Mouse (Mus musculus): Measurements from ENCODE around the gene Olfr1317. TPM values are rescaled to one million over a fixed set of nuclear protein-coding genes. Genes with fewer than 3 reads are reported as not detected.

Olfr1317 gene
- polyA plus RNA-seq (2011; ENCODE audit: insufficient read depth, insufficient read length, low replicate concordance, missing spikeins): not detected in 2 replicates

DNA sequence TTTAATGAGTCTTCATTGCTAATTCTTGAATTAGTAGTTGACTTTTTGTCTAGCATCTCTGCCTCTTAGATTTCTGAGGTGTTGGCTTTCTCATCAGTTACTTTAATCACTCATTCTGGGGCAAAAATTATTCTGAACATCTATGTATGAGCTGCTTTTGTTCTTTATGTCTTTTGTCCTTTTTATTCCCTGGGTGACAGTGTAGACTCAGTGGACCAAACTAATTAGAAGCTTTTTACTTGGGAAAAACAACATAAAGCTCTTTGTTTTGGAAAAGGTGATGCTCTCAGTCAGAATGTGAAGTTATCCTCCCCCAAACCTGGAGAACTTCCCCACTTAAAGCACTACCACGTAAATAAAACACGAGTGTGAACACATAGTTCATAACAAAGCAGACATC lies at the start of gene Olfr1317:
Olfr1317 (plus strand) TSS at position 301 of the 400 bp plus-strand sequence.
- Histone ChIP-seq H3K4me3 (replicated peaks; ENCODE audit: control insufficient read depth, low read depth, low read length) (no peak within 1 kb of the TSS), H3K4me1 (ENCODE audit: control insufficient read depth, insufficient read depth, low read length) (no peaks in the 10 kb centered on the region), H3K27ac (ENCODE audit: control insufficient read depth, insufficient read depth, low read depth, low read length, poor library complexity) (no peak within 1 kb of the TSS)
- TF ChIP-seq POLR2A (IDR thresholded peaks at IDR 0.05; ENCODE audit: borderline replicate concordance, control insufficient read depth, low read depth, low read length): no peak
- TF ChIP-seq CTCF (IDR thresholded peaks at IDR 0.05; ENCODE audit: control insufficient read depth, insufficient read depth, low read length): no peak
- 60% methylated on average over 2 of the region's 2 CpGs for WGBS

DNA sequence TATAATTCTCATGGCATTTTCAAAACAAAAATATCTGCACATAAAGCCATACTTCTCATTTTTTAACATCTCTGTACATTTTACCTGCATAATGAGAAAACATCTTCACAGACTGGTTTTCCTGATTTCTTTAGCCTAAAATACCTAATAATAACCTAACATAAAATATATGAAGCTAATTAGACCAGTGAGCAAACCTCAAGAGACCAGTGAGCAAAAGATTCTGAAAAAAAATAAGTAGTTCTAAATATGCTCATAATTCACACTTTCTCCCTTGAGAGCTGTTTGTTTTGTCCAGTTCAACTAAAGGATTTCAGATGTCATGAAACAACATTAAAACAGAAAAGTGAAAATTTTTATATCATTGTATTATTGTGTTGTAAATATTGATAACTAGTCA lies 43.4 kb upstream of the Olfr1317 start, which contains the start of gene Olfr1314:
Olfr1314 (minus strand) TSS at position 101 of the 400 bp plus-strand sequence.
- Histone ChIP-seq H3K27ac (ENCODE audit: control insufficient read depth, insufficient read depth, low read depth, low read length, poor library complexity) (no peak within 1 kb of the TSS), H3K4me1 (ENCODE audit: control insufficient read depth, insufficient read depth, low read length) (no peaks in the 10 kb centered on the region)
- TF ChIP-seq POLR2A (IDR thresholded peaks at IDR 0.05; ENCODE audit: borderline replicate concordance, control insufficient read depth, low read depth, low read length) (no peak), CTCF (IDR thresholded peaks at IDR 0.05; ENCODE audit: control insufficient read depth, insufficient read depth, low read length) (no peak)

DNA sequence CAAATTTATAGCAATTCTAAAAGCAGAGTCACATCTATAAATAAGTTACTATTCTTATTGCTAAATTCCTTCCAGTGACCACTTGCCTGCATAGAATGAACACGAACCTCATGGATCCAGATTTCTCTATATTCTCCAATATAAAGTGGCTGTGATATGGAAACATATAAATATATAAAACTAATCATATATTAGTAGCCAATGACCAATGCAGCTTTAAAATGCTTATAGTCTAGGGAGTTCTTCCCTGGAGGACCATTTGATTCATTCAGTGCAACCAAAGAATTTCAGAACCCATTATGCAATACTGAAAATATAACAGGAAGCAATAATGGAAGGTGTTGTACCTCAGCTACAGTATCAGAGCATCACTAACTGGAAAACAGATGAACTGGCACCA lies 24.8 kb upstream of the Olfr1317 start, which contains the start of gene Olfr1315-ps1:
Olfr1315-ps1 (minus strand) TSS at position 101 of the 400 bp plus-strand sequence.
- no peak within 1 kb of the TSS for H3K27ac ChIP-seq (ENCODE audit: control insufficient read depth, insufficient read depth, low read depth, low read length, poor library complexity)
- no peak within 1 kb of the TSS for H3K4me3 ChIP-seq (replicated peaks; ENCODE audit: control insufficient read depth, low read depth, low read length)
- TF ChIP-seq CTCF (IDR thresholded peaks at IDR 0.05; ENCODE audit: control insufficient read depth, insufficient read depth, low read length) (no peak), POLR2A (IDR thresholded peaks at IDR 0.05; ENCODE audit: borderline replicate concordance, control insufficient read depth, low read depth, low read length) (no peak)
- H3K4me1 ChIP-seq (ENCODE audit: control insufficient read depth, insufficient read depth, low read length): no peaks in the 10 kb centered on the region
- 52% methylated on average over 1 of the region's 1 CpGs for WGBS

More for the DNA sequence above, 43.4 kb upstream of the Olfr1317 start, which contains the start of gene Olfr1314:
- no peak within 1 kb of the TSS for H3K4me3 ChIP-seq (replicated peaks; ENCODE audit: control insufficient read depth, low read depth, low read length)

DNA sequence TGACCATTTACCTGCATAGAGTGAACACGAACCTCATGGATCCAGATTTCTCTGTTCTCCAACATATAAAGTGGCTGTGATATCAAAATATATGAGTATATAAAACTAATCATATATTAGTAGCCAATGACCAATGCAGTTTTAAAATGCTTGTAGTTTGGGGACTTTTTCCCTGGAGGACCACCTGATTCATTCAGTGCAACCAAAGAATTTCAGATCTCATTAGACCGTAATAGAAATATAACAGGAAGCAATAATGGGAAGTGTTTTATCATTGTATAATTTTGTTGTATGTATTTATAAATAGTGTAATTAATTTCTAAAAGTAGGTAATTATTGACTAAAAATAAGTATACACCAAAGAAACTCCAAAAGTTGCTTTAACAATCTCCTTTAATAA lies 5.3 kb upstream of the Olfr1317 start, which contains the start of gene Olfr1316:
Olfr1316 (minus strand) TSS at position 101 of the 400 bp plus-strand sequence.
- Histone ChIP-seq H3K27ac (ENCODE audit: control insufficient read depth, insufficient read depth, low read depth, low read length, poor library complexity) (no peak within 1 kb of the TSS), H3K4me3 (replicated peaks; ENCODE audit: control insufficient read depth, low read depth, low read length) (no peak within 1 kb of the TSS), H3K4me1 (ENCODE audit: control insufficient read depth, insufficient read depth, low read length) (no peaks in the 10 kb centered on the region)
- no peak for TF ChIP-seq CTCF (IDR thresholded peaks at IDR 0.05; ENCODE audit: control insufficient read depth, insufficient read depth, low read length)
- no peak for TF ChIP-seq POLR2A (IDR thresholded peaks at IDR 0.05; ENCODE audit: borderline replicate concordance, control insufficient read depth, low read depth, low read length)
- 75% methylated on average over 2 of the region's 2 CpGs for WGBS

DNA sequence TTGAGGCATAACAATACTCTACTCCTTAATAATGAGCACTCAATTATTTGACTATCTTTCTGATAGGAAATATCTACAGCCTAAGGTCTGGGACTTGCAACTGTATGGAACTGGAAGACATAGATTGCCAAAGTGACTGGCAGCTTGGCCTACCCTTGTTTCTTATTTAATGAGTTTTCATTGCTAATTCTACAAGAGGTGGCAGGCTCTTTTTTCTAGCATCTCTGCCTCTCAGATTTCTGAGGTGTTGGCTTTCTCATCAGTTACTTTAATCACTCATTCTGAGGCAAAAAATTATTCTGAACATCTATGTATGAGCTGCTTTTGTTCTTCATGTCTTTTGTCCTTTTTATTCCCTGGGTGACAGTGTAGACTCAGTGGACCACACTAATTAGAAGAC lies 13.8 kb downstream of the Olfr1317 start, which contains the start of gene Olfr1318:
Olfr1318 (plus strand) TSS at position 301 of the 400 bp plus-strand sequence.
- Histone ChIP-seq H3K4me3 (replicated peaks; ENCODE audit: control insufficient read depth, low read depth, low read length) (no peak within 1 kb of the TSS), H3K4me1 (ENCODE audit: control insufficient read depth, insufficient read depth, low read length) (no peaks in the 10 kb centered on the region), H3K27ac (ENCODE audit: control insufficient read depth, insufficient read depth, low read depth, low read length, poor library complexity) (no peak within 1 kb of the TSS)
- TF ChIP-seq POLR2A (IDR thresholded peaks at IDR 0.05; ENCODE audit: borderline replicate concordance, control insufficient read depth, low read depth, low read length): no peak
- TF ChIP-seq CTCF (IDR thresholded peaks at IDR 0.05; ENCODE audit: control insufficient read depth, insufficient read depth, low read length): no peak

Other genes with a start within 250 kb of the Olfr1317 start
- gene Olfr1306, start 224.1 kb upstream of the Olfr1317 start, polyA plus RNA-seq (2011; ENCODE audit: insufficient read depth, insufficient read length, low replicate concordance, missing spikeins): not detected in 2 replicates
- 0.05 and 0.15 TPM in 2 replicates for gene Olfr1307, start 190.9 kb upstream of the Olfr1317 start, polyA plus RNA-seq (2011; ENCODE audit: insufficient read depth, insufficient read length, low replicate concordance, missing spikeins)
- gene Olfr1308, start 175.4 kb upstream of the Olfr1317 start, polyA plus RNA-seq (2011; ENCODE audit: insufficient read depth, insufficient read length, low replicate concordance, missing spikeins): not detected in 2 replicates
- gene Olfr1309, start 150.0 kb upstream of the Olfr1317 start, polyA plus RNA-seq (2011; ENCODE audit: insufficient read depth, insufficient read length, low replicate concordance, missing spikeins): 0.57 TPM in 1 of 2 replicates, not detected in the other
- not detected in 2 replicates for gene Olfr1310, start 127.6 kb upstream of the Olfr1317 start, polyA plus RNA-seq (2011; ENCODE audit: insufficient read depth, insufficient read length, low replicate concordance, missing spikeins)
- gene Olfr1311, start 115.9 kb upstream of the Olfr1317 start, polyA plus RNA-seq (2011; ENCODE audit: insufficient read depth, insufficient read length, low replicate concordance, missing spikeins): not detected in 2 replicates
- gene Olfr1312, start 90.1 kb upstream of the Olfr1317 start, polyA plus RNA-seq (2011; ENCODE audit: insufficient read depth, insufficient read length, low replicate concordance, missing spikeins): 0.75 TPM in 1 of 2 replicates, not detected in the other
- gene Olfr1313, start 62.5 kb upstream of the Olfr1317 start, polyA plus RNA-seq (2011; ENCODE audit: insufficient read depth, insufficient read length, low replicate concordance, missing spikeins): 0.57 TPM in 1 of 2 replicates, not detected in the other
- gene Olfr1314, start 43.5 kb upstream of the Olfr1317 start, polyA plus RNA-seq (2011; ENCODE audit: insufficient read depth, insufficient read length, low replicate concordance, missing spikeins): not detected in 2 replicates
- gene Olfr1315-ps1, start 24.9 kb upstream of the Olfr1317 start, polyA plus RNA-seq (2011; ENCODE audit: insufficient read depth, insufficient read length, low replicate concordance, missing spikeins): not detected in 2 replicates
- not detected in 2 replicates for gene Olfr1316, start 5.4 kb upstream of the Olfr1317 start, polyA plus RNA-seq (2011; ENCODE audit: insufficient read depth, insufficient read length, low replicate concordance, missing spikeins)
- gene Olfr1318, start 13.9 kb downstream of the Olfr1317 start, polyA plus RNA-seq (2011; ENCODE audit: insufficient read depth, insufficient read length, low replicate concordance, missing spikeins): not detected in 2 replicates
- gene Lpcat4, start 99.1 kb downstream of the Olfr1317 start, polyA plus RNA-seq (2011; ENCODE audit: insufficient read depth, insufficient read length, low replicate concordance, missing spikeins): 26.1 and 28.3 TPM in 2 replicates
- gene Nutm1, start 119.0 kb downstream of the Olfr1317 start, polyA plus RNA-seq (2011; ENCODE audit: insufficient read depth, insufficient read length, low replicate concordance, missing spikeins): not detected in 2 replicates
- gene Nop10, start 121.6 kb downstream of the Olfr1317 start, polyA plus RNA-seq (2011; ENCODE audit: insufficient read depth, insufficient read length, low replicate concordance, missing spikeins): 34.5 and 79.9 TPM in 2 replicates
- 24.4 and 45.4 TPM in 2 replicates for gene Slc12a6, start 125.5 kb downstream of the Olfr1317 start, polyA plus RNA-seq (2011; ENCODE audit: insufficient read depth, insufficient read length, low replicate concordance, missing spikeins)
- 0.85 TPM in 1 of 2 replicates, not detected in the other for gene Gm21985, start 126.0 kb downstream of the Olfr1317 start, polyA plus RNA-seq (2011; ENCODE audit: insufficient read depth, insufficient read length, low replicate concordance, missing spikeins)
- 9.7 and 14.6 TPM in 2 replicates for gene Emc4, start 227.7 kb downstream of the Olfr1317 start, polyA plus RNA-seq (2011; ENCODE audit: insufficient read depth, insufficient read length, low replicate concordance, missing spikeins)
- 5.9 and 10.2 TPM in 2 replicates for gene Katnbl1, start 238.9 kb downstream of the Olfr1317 start, polyA plus RNA-seq (2011; ENCODE audit: insufficient read depth, insufficient read length, low replicate concordance, missing spikeins)